Mouse (Mus musculus) layer of hippocampus, adult 2 months (tissue): ENCODE measurements around the gene Il1rl2. TPM values are rescaled to one million over a fixed set of nuclear protein-coding genes. Genes with fewer than 3 reads are reported as not detected.
"Not testable (repeated sequence)": the region's sequence is repeated elsewhere in the genome, so short reads cannot be mapped to it uniquely, and the experiment has no call there.

ENCODE experiments used
- DNase-seq, 2 experiments: peaks; one replicate each; pipeline ENCODE4 v3.0.0; 2022; ENCODE audit warnings: low spot score in 2 of 2
- H3K27ac ChIP-seq: fragments of 200-600 bp; 2 replicates; pipeline ENCODE4 v1.8.1; 2022
- H3K4me3 ChIP-seq: fragments of 200-600 bp; 2 replicates; pipeline ENCODE4 v1.8.1; 2022; ENCODE audit warnings: mild to moderate bottlenecking
- CTCF ChIP-seq: fragments of 200-600 bp; conservative IDR thresholded peaks from 2 replicates; pipeline ENCODE4 v1.8.1; 2022; ENCODE audit warnings: antibody characterized with exemption, mild to moderate bottlenecking, moderate library complexity
- total RNA-seq, 2 experiments: library from RNA; stranded (reverse); gene quantifications; 2 replicates each; pipeline ENCODE4 v1.2.3; 2021

Il1rl2 gene
- total RNA-seq, 2 experiments from 2014 or later, result 0.27 to 0.28 TPM

- no peak for TF ChIP-seq CTCF
- H3K4me3 ChIP-seq, result no peak overlapping the region
- no peak for DNase-seq
These were observed 21.1 kb upstream of the Il1rl2 start for GRCm38 (mm10) chr1:40303179-40303866.

GRCm38 (mm10) chr1:40304321-40304720, 20.1 kb upstream of the Il1rl2 start:
- DNase-seq, H3K4me3 ChIP-seq, H3K27ac ChIP-seq: not testable (repeated sequence)

More at GRCm38 (mm10) chr1:40303179-40303866, 21.1 kb upstream of the Il1rl2 start:
- H3K27ac ChIP-seq, result no peak overlapping the region

GRCm38 (mm10) chr1:40306111-40306510, 18.3 kb upstream of the Il1rl2 start:
- no peak for DNase-seq
- no peak overlapping the region for H3K4me3 ChIP-seq
- TF ChIP-seq CTCF, result no peak
- no peak overlapping the region for H3K27ac ChIP-seq

- no peak for DNase-seq
- H3K27ac ChIP-seq, result no peak overlapping the region
- TF ChIP-seq CTCF, result no peak
- H3K4me3 ChIP-seq, result no peak overlapping the region
These were observed 13.3 kb upstream of the Il1rl2 start for GRCm38 (mm10) chr1:40311123-40311522.

- no peak overlapping the region for H3K27ac ChIP-seq
- TF ChIP-seq CTCF, result no peak
- no peak overlapping the region for H3K4me3 ChIP-seq
- DNase-seq, result no peak
These were observed 12.8 kb upstream of the Il1rl2 start for GRCm38 (mm10) chr1:40311625-40312024.

GRCm38 (mm10) chr1:40314016-40314415, 10.4 kb upstream of the Il1rl2 start:
- Histone ChIP-seq H3K4me3 (no peak overlapping the region), H3K27ac (no peak overlapping the region)
- no peak for DNase-seq
- no peak for TF ChIP-seq CTCF

GRCm38 (mm10) chr1:40317657-40318056, 6.8 kb upstream of the Il1rl2 start:
- no peak for TF ChIP-seq CTCF

GRCm38 (mm10) chr1:40321824-40322223, 2.6 kb upstream of the Il1rl2 start:
- no peak for DNase-seq
- Histone ChIP-seq H3K27ac (no peak overlapping the region), H3K4me3 (no peak overlapping the region)
- no peak for TF ChIP-seq CTCF

More at GRCm38 (mm10) chr1:40317657-40318056, 6.8 kb upstream of the Il1rl2 start:
- no peak overlapping the region for H3K4me3 ChIP-seq
- no peak for DNase-seq
- no peak overlapping the region for H3K27ac ChIP-seq

GRCm38 (mm10) chr1:40322543-40322942, 1.9 kb upstream of the Il1rl2 start:
- TF ChIP-seq CTCF, result no peak
- H3K27ac ChIP-seq, result no peak overlapping the region
- no peak for DNase-seq
- no peak overlapping the region for H3K4me3 ChIP-seq

- DNase-seq, result no peak
These were observed 719 bp downstream of the Il1rl2 start for GRCm38 (mm10) chr1:40324955-40325702.

GRCm38 (mm10) chr1:40325711-40326327, 1.4 kb downstream of the Il1rl2 start:
- TF ChIP-seq CTCF, result no peak
- H3K4me3 ChIP-seq, result peak overlapping the region; percentile 32

More at GRCm38 (mm10) chr1:40324955-40325702, 719 bp downstream of the Il1rl2 start:
- peak overlapping the region; percentile 32 for H3K4me3 ChIP-seq
- no peak overlapping the region for H3K27ac ChIP-seq
- no peak for TF ChIP-seq CTCF

GRCm38 (mm10) chr1:40327604-40328003, 3.2 kb downstream of the Il1rl2 start:
- H3K27ac ChIP-seq, result no peak overlapping the region
- TF ChIP-seq CTCF, result no peak
- H3K4me3 ChIP-seq, result no peak overlapping the region
- no peak for DNase-seq

More at GRCm38 (mm10) chr1:40325711-40326327, 1.4 kb downstream of the Il1rl2 start:
- no peak overlapping the region for H3K27ac ChIP-seq
- DNase-seq, result no peak

GRCm38 (mm10) chr1:40329526-40329925, 5.1 kb downstream of the Il1rl2 start:
- DNase-seq, result no peak
- no peak overlapping the region for H3K4me3 ChIP-seq
- H3K27ac ChIP-seq, result no peak overlapping the region
- no peak for TF ChIP-seq CTCF
